Mouse (Mus musculus): Measurements from ENCODE around the gene Wdr48. TPM values are rescaled to one million over a fixed set of nuclear protein-coding genes. Genes with fewer than 3 reads are reported as not detected.

Gene Wdr48
- polyA plus RNA-seq, 1 experiment from 2014 or later = 59.6 TPM

- DNase-seq (ENCODE audit: low spot score) = no peak
- H3K27me3 ChIP-seq (ENCODE audit: control insufficient read depth, insufficient read depth, low read length) = no peaks in the 10 kb centered on the region
- 98% methylated on average over 4 of the region's 4 CpGs for WGBS
- peaks cover 14% of the 10 kb centered on the region for H3K36me3 ChIP-seq (ENCODE audit: control insufficient read depth, insufficient read depth, low read length)
- H3K4me2 ChIP-seq (ENCODE audit: low read depth, severe bottlenecking) = no peak overlapping the region
- H3K9ac ChIP-seq (ENCODE audit: low read length) = no peak overlapping the region
- ATAC-seq (ENCODE audit: insufficient number of reproducible peaks, low FRiP score, low TSS enrichment, low read depth) = no peak
- H3K4me3 ChIP-seq (ENCODE audit: low read depth, low read length) = no peak overlapping the region
- no peak overlapping the region for H3K27ac ChIP-seq (replicated peaks; ENCODE audit: low read depth, low read length)
- no peaks in the 10 kb centered on the region for H3K9me3 ChIP-seq (ENCODE audit: control insufficient read depth, low read length)
- H3K4me1 ChIP-seq (ENCODE audit: control insufficient read depth, insufficient read depth, low read length) = peaks cover 27% of the 10 kb centered on the region
Measured at GRCm38 (mm10) chr9:119975286-119975685, 80.6 kb downstream of the Wdr48 start.

Other genes starting within 250 kb of the Wdr48 start
- 0.03 TPM in 1 of 2 replicates, not detected in the other for gene Scn10a, start 175.6 kb upstream of the Wdr48 start, polyA plus RNA-seq (2014; fragmentation: Nextera tagmentation; extraction: Ambion mirVana)
- 0.87 and 1.0 TPM in 2 replicates for gene Scn11a, start 69.4 kb upstream of the Wdr48 start, polyA plus RNA-seq (2014; fragmentation: Nextera tagmentation; extraction: Ambion mirVana)
- 23.3 and 23.8 TPM in 2 replicates for gene Gorasp1, start 42.7 kb downstream of the Wdr48 start, polyA plus RNA-seq (2014; fragmentation: Nextera tagmentation; extraction: Ambion mirVana)
- gene Ttc21a, start 42.7 kb downstream of the Wdr48 start, polyA plus RNA-seq (2014; fragmentation: Nextera tagmentation; extraction: Ambion mirVana) = 0.35 and 0.68 TPM in 2 replicates
- gene Csrnp1, start 89.8 kb downstream of the Wdr48 start, polyA plus RNA-seq (2014; fragmentation: Nextera tagmentation; extraction: Ambion mirVana) = 1.5 and 1.6 TPM in 2 replicates
- gene Xirp1, start 128.7 kb downstream of the Wdr48 start, polyA plus RNA-seq (2014; fragmentation: Nextera tagmentation; extraction: Ambion mirVana) = not detected in 2 replicates
- 2.5 and 3.0 TPM in 2 replicates for gene Cx3cr1, start 175.0 kb downstream of the Wdr48 start, polyA plus RNA-seq (2014; fragmentation: Nextera tagmentation; extraction: Ambion mirVana)
- gene Ccr8, start 197.2 kb downstream of the Wdr48 start, polyA plus RNA-seq (2014; fragmentation: Nextera tagmentation; extraction: Ambion mirVana) = not detected in 2 replicates
- gene Slc25a38, start 215.5 kb downstream of the Wdr48 start, polyA plus RNA-seq (2014; fragmentation: Nextera tagmentation; extraction: Ambion mirVana) = 38.7 and 40.1 TPM in 2 replicates
- 1,600 and 1,665 TPM in 2 replicates for gene Rpsa, start 232.8 kb downstream of the Wdr48 start, polyA plus RNA-seq (2014; fragmentation: Nextera tagmentation; extraction: Ambion mirVana)

Data from limb, embryonic 11.5 days (tissue).